Mouse (Mus musculus) cerebellum, postnatal 10 days (tissue): ENCODE measurements at regions not wholly inside any gene's neighbourhood (a gene's known extent, or its start where the extent isn't known, plus 50 kb on each side); places are given as distances from the start of the nearest gene placed in this dataset.

ENCODE experiments used
- DNase-seq, 2 experiments: peaks; one replicate each; pipeline ENCODE4 v3.0.0; 2021; ENCODE audit warnings: mixed read lengths in 2 of 2

DNA sequence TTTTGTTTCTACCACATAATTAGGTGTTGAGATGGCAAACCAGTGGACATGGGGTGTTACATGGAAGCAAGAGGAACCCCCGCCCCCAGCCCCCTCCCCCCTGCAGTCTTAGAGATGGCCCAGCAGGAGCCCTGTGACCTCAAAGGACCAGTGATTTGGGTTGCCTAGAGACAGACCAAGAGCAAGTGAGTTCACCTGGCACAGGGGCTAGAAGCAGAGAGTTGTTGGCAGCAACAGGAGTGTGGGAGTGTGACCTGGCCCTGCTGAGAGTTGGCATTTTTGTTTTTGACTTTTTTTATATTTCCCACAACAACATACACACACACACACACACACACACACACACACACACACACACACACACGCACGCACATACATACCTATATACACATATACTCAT lies 987.9 kb downstream of the Cdh18 start:
- peak; percentile 64 to 70 for DNase-seq

DNA sequence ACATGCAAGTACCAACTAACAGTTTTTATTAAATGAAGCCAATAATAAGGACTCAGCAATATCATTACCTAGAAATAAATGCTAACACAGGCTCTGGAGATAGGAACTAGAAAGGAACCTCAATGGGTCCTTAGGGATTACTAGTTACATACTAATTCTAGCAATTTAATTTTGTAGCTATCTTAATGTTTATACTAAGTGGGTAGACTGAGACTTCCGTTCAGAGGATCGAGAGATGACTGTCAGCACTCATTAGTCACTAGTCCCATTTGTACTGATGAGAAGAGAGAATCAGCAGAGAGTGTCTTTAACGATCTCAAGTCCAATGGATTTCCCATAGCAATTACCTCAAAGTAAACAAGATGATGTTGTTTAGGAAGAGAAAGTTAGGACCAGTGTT lies 988.6 kb downstream of the Cdh18 start:
- no peak for DNase-seq

DNA sequence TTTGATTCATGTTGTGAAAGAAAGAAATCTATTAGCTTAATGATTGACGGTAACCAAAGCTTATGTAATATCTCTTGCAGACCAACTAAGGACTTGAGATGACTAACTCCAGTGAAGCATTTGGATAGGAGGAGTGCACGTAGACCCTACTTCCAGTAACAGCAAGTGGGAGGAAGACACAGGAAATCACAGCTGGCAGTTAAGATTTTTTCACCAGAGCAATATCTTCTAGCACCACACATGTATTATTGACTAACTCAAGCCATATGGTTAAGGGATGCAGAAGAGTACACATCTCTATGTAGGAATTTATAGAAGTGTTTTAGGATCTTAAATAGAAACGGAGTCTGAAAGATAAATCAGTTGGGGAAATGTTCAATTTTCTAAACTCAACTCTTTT lies 1011.3 kb downstream of the Cdh18 start:
- DNase-seq = no peak

DNA sequence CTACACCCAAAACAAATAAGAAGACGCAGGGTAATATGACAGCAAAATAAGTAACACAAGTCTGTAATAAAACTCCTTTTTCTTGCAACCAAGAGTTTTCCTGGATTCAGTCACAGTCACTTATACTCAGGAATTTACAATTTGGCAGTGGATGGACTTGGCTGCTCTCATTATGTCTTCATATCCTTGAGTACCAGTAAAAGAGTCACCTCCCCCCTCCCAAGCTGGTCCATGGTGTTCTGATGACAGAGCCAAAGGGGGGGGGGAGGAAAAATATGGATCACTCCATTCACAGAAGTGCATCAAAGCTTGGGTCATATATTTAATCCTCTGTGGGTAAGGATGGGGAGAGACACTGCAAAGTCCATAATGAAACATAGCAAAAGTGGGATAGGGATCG lies 1013.4 kb downstream of the Cdh18 start:
- DNase-seq = peak; percentile 83 to 85

DNA sequence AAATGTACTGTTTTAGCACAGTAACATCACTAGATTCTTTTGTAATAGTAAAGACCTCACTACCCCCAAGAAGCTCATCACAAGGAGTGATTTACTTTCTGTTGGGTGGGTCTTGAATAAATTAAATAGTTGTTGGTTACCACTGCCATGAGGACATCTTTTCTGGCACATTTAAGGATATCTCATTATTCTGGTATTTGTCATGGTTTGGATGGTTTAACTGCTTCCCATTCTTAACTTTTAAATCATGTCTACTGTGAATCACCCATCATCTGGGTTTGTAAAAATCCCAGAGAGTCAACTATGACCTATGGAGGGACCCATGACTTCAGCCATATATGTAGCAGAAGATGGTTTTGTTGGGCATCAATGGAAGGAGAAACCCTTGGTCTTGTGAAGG lies 1016.2 kb downstream of the Cdh18 start:
- no peak for DNase-seq

DNA sequence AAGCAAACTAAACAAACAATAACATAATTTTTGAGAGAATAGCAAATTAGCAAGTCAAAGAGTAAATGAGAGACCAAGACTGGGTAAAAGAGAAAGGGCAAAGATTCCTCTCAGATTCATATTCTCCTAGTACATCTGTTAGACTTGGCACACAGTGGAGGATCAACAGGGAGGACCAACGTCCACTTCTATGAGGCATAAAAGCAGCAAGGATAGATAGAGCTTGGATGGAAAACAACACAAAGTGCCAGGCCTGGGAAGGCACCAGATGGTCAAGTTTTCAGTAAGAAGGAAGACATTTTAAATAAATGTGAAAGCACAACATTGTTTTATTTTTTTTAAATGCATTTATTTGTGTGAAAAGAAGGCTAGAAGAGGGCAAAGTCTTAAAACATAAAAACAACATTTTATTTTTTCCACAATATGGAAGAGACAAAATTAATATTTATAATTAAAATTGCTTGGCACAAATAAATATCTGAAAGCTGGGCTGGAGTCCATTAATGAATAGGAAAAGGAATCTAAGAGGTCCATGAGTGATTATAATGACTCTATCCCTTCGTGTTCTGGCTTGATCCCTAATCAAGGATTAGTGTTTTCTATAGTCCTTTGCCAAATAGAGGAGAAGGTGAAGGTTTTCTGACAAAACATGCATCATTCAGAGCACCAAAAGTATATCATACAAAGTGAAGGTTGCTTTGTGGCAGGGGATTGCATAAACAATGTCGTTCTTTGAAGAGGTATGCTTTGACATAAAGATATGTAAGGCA lies 1018.2 kb downstream of the Cdh18 start:
- DNase-seq = peak; percentile 85 to 88

DNA sequence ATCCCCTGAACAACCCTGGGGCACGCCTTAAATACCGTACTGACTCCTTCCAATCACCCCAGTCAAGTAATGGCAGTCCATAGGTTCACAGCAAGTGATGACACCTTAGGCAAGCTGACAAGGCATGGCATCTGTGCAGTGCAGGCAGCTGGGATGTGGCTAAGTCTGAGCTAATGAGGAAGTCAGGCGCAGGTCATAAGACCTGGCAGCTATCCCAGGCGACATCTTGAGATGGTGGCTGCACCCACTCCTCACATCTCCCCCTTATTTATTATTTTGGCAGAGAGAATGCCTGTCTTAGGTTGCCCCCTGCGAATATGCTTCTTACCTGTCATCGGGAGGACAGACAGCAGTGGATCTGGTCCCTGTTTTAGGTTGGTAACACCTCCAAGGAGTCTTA lies 1019.8 kb downstream of the Cdh18 start:
- peak; percentile 58 to 65 for DNase-seq

DNA sequence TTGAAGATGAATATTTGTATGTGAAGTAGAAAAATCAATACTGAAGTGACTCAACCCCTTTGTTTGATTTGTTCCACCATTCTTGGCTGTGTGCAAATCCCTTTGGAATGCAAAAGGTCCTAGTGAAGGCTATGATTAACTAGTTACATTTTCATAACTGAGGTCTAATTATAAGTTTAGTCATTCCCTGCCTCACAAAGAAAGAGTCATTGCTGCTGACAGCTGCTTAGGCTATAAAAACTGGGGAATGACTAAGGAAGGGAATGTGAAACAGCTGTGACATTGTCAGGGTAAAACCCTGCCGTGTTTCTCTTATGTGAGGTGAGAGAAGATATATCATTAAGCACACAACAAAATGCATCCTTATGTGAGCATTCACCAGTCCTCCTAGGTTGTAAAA lies 1033.1 kb downstream of the Cdh18 start:
- DNase-seq = no peak

DNA sequence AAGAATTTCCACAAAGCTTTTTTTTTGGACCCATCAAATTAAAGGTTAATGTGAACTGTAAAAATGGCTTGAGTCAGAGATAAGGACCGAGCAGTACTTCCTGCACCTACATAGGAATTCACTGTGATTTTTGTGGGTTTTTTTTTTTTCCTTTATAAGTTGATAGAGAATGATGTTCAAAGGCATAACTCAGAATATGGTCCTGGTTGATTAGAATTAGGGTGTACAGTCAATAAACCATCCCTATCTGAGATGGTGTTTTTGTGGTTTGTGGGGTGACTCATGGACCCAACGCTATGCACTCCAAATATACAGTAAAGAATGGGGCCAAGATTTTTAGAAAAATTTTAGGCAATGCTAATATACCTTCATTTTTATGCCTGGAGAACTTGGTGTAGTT lies 1041.6 kb downstream of the Cdh18 start:
- no peak for DNase-seq

DNA sequence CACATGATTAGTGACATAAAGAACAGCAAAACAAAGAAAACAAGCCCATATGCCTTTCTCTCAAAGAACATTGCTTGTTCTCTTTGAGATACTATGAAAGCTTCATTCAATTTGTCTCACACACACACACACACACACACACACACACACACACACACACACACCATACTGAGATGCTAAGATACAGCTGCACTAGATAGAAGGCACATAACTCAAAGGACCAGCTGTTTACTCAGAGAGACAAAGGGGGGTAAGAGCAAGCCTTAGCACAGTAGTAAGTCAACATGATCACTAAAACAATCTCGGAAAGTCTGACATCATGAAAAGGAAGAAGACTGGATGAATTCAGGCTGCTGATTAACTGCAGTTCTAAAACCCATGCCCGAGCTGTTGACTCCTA lies 1051.6 kb downstream of the Cdh18 start:
- no peak for DNase-seq
